Mouse (Mus musculus) heart, embryonic 10.5 days (tissue): Measurements from ENCODE around the gene Chst3. TPM values are rescaled to one million over a fixed set of nuclear protein-coding genes. Genes with fewer than 3 reads are reported as not detected.
A peak's percentile ranks its signal among the peaks of the same experiment; 100 is the strongest.
"Not testable (repeated sequence)": the region's sequence is repeated elsewhere in the genome, so short reads cannot be mapped to it uniquely, and the experiment has no call there.

Experiments
- DNase-seq: peaks from one replicate; pipeline ENCODE4 v3.0.0-alpha.2; 2017; ENCODE audit warnings: low spot score
- H3K27ac ChIP-seq: fragments of 300-500 bp; sonication (generic); 2 replicates; pipeline ENCODE4 v1.5.1; 2016; ENCODE audit warnings: mild to moderate bottlenecking
- H3K27me3 ChIP-seq: fragments of 300-500 bp; sonication (generic); 2 replicates; pipeline ENCODE4 v1.6.1; 2016; ENCODE audit warnings: mild to moderate bottlenecking; ENCODE audit not compliant: poor library complexity, insufficient read depth, severe bottlenecking
- H3K36me3 ChIP-seq: fragments of 300-500 bp; sonication (generic); 2 replicates; pipeline ENCODE4 v1.6.1; 2016; ENCODE audit warnings: mild to moderate bottlenecking, moderate library complexity
- H3K4me1 ChIP-seq: fragments of 300-500 bp; sonication (generic); 2 replicates; pipeline ENCODE4 v1.6.1; 2016; ENCODE audit warnings: mild to moderate bottlenecking
- H3K4me3 ChIP-seq: fragments of 300-500 bp; sonication (generic); 2 replicates; pipeline ENCODE4 v1.5.1; 2016; ENCODE audit warnings: mild to moderate bottlenecking, moderate library complexity
- H3K9me3 ChIP-seq: fragments of 300-500 bp; sonication (generic); 2 replicates; pipeline ENCODE4 v1.6.1; 2016; ENCODE audit warnings: mild to moderate bottlenecking, moderate library complexity
- WGBS: fragments of 180-500 bp; shearing (Covaris S2); methylation state at CpG from one replicate; pipeline ENCODE4 v1.1.7; 2016; 5-methylcytosine and 5-hydroxymethylcytosine counted together
- polyA plus RNA-seq: library from polyadenylated mRNA; unstranded; fragments of >200 nt; fragmentation: Nextera tagmentation; extraction: Ambion mirVana; gene quantifications from 2 replicates; pipeline ENCODE4 v1.2.1, GENCODE M21; 2016

The Chst3 gene
- polyA plus RNA-seq, 1 experiment from 2014 or later, result 0.89 TPM

DNA sequence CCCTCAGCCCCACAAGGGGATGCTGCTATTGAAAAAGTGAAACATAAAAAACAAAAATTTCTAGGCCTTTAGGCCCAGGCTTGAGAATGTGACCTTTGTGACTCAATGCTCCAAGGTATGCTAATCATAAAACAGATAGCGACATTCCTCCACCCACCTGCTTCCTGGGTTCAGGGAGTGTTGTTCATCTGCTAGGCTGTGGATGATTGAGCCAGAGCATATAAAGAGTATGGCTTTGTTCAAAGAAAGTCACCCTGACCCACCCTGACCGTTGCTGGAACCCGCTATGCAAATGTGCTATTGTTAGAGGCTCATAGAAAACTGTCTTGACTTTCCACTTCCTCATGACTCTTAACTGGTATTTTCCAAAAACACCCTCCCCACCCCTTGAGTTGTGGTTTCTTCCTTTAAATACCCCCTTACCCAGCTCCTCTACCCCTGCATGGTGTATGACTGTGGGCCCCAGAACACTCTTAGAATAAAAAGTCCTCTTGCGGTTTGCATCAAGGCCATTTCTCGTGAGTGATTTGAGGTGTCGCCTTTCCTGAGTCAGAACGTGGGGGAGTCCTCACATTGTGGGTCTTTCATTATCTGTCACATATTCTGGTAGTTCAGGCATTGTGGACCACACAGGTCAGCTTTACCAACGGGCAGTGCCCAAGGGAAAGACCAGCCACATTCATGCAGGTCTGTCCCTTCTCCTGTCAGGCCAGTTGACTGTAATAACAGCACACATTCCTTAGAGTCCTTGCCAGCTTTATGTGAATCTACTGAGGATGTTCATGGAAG lies 56.7 kb downstream of the Chst3 start:
- peaks cover 19% of the 10 kb centered on the region; the same call in 1 of the 2 replicates for H3K27me3 ChIP-seq
- H3K9me3 ChIP-seq, H3K36me3 ChIP-seq, H3K4me1 ChIP-seq, DNase-seq, H3K27ac ChIP-seq, H3K4me3 ChIP-seq: not testable (repeated sequence)
- WGBS, result 82% methylated on average over 8 of the region's 8 CpGs

DNA sequence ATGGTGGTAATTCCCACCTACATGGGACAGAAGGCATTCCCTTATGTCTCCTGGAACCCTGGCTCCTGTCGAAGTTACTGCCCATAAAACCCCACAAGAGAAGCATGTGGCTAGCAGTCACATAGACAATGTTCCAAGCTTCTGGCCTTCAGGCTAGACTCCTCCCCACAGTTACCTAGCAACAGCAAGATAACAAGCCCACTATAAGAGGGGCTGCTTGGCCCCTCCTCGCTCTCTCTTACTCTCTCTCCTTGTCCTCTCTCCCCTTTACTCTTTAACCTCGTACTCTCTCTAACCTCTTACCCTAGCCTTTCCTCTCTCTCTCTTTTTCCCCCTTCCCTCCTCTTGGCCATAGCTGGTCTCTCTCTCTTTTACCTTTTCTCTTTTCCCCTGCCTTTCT lies 57.7 kb downstream of the Chst3 start:
- 69% methylated on average over 3 of the region's 3 CpGs for WGBS
- H3K27ac ChIP-seq, H3K36me3 ChIP-seq, H3K4me1 ChIP-seq, DNase-seq, H3K9me3 ChIP-seq, H3K4me3 ChIP-seq: not testable (repeated sequence)
- 0 out of 2 replicates have a peak, but pooled peaks cover 14% of the 10 kb centered on the region for H3K27me3 ChIP-seq

DNA sequence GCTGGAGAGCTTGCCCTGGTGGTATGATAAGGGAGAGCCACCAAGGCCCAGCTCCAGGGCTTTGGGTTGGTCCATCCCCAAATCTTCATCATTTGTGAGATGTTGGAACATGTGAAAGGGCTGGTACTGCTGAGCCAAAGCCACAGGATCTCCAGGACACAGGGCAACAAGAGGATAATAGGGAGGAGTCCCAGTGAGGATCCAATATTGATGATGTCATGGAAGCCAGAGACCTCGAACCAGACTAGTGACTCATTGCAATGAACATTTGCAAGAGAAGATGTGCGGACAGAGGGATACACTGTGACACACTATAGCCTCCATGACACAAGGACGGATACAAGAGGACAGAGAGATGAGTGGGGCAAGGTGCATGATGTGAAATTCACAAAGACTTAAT lies 60.9 kb downstream of the Chst3 start:
- WGBS, result 84% methylated on average over 3 of the region's 3 CpGs
- Histone ChIP-seq H3K4me3 (no peak overlapping the region), H3K27ac (no peak overlapping the region), H3K9me3 (no peaks in the 10 kb centered on the region; the same call in 1 of the 2 replicates), H3K4me1 (no peaks in the 10 kb centered on the region), H3K27me3 (peaks cover 19% of the 10 kb centered on the region; the same call in 1 of the 2 replicates), H3K36me3 (no peaks in the 10 kb centered on the region)
- no peak for DNase-seq

DNA sequence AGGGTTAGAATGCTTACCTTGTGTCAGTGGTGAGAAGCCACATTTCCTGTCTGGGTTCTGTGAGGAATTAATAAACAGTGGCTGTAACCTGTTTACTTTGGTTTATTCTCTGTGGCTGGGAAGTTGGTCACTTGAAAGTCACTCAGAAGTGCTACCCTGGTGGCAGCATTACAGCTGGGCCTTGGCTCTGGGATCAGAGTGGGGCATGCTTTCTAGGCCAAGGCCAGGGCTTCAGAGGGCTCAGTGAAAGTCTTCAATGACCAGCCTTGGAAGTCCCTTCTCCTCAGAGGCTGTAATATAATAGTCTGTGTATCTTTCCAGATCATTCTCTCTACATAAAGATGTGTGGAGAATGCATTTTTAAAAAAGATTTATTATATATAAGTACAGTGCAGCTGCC lies 63.0 kb downstream of the Chst3 start:
- peaks cover 31% of the 10 kb centered on the region; the same call in 1 of the 2 replicates for H3K27me3 ChIP-seq
- H3K27ac ChIP-seq, result no peak overlapping the region
- no peak overlapping the region for H3K4me3 ChIP-seq
- H3K9me3 ChIP-seq, result no peaks in the 10 kb centered on the region
- no peak for DNase-seq
- 0 out of 2 replicates have a peak, but pooled peaks cover 3% of the 10 kb centered on the region for H3K4me1 ChIP-seq
- no peaks in the 10 kb centered on the region for H3K36me3 ChIP-seq

DNA sequence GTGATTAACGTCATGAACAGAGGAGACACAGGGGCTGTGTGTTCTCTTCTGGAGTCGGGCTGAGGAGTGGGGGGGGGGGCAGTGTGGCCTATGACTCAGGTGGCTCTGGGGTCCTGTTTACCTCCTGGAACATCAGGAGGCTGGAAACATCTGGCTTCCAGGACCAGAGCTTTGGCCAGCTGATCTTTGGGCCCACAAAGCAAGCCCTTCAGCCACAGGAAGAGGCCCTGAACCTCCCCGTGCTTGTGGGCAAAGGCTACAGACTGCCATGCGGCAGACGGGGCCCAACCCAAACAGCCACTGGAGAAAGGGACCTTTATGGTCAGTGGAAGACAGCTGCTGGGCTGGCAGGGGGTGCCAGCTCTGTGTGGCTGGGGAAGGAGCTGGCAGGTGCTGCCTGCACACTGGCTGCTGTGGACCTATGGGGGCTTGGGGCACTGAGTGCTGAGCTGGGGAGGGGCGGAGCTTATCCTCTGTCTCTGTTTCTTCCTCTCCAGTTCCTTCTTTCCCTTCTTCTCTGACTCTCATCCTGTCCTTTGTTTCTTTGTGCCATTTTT lies 67.9 kb downstream of the Chst3 start:
- H3K27ac ChIP-seq, result no peak overlapping the region
- H3K36me3 ChIP-seq, result no peaks in the 10 kb centered on the region
- H3K27me3 ChIP-seq, result peaks cover 37% of the 10 kb centered on the region
- no peaks in the 10 kb centered on the region for H3K9me3 ChIP-seq
- no peak overlapping the region for H3K4me3 ChIP-seq
- 0 out of 2 replicates have a peak, but pooled peaks cover 3% of the 10 kb centered on the region for H3K4me1 ChIP-seq
- DNase-seq, result no peak
- WGBS, result 67% methylated on average over 6 of the region's 6 CpGs

DNA sequence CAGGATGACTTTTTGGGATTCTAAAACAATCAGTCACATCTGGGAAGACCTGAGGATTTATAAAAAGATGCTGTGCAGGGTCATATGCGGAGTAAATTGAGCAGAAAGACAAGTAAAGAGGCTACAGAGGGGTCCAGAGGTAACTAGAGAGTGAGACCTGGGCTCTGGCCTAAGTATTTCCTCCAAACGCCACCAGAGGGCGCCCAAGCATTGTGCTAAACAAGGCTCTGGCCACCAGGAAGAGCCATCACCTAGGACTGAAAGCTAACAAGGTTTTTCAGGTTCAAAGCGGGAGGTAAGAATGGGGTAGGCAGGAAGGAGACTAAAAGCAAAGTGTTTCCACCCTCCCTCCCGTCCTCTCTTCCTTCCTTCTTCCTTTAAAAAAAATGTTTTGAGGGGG lies 71.0 kb downstream of the Chst3 start:
- H3K4me1 ChIP-seq, result 0 out of 2 replicates have a peak, but pooled peaks cover 3% of the 10 kb centered on the region
- no peak overlapping the region for H3K27ac ChIP-seq
- H3K4me3 ChIP-seq, result no peak overlapping the region
- 4% methylated on average over 5 of the region's 5 CpGs for WGBS
- peaks cover 36% of the 10 kb centered on the region for H3K27me3 ChIP-seq
- no peaks in the 10 kb centered on the region for H3K9me3 ChIP-seq
- no peaks in the 10 kb centered on the region for H3K36me3 ChIP-seq
- peak; percentile 88 for DNase-seq

DNA sequence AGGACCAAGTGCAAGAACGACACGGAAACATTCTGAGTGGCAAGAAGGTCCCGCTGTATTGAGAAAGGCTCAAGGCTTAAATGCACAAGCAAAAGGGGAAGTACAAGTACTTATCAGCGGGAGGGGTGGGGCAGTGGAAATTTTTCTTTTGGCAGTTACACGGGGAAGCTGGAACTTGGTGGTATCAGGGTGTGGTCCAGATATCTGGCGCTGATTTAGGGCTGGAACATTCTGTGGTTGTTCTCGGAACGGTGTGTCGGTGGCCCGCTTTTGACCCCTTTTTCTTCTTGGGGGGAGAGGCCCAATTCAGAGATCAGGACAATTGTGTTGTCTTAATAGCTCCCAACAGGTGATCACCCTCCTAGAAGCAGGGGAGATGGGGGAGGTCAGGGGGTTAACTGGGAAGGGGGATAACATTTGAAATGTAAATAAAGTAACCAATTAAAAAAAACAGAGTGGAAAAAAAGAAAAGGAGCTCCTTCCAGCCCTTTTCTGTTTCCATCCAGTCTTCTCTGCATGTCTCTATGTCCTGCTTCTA lies 71.5 kb downstream of the Chst3 start:
- 58% methylated on average over 10 of the region's 10 CpGs for WGBS
- DNase-seq, H3K36me3 ChIP-seq, H3K4me3 ChIP-seq, H3K9me3 ChIP-seq, H3K27ac ChIP-seq, H3K4me1 ChIP-seq: not testable (repeated sequence)
- H3K27me3 ChIP-seq, result peaks cover 35% of the 10 kb centered on the region

DNA sequence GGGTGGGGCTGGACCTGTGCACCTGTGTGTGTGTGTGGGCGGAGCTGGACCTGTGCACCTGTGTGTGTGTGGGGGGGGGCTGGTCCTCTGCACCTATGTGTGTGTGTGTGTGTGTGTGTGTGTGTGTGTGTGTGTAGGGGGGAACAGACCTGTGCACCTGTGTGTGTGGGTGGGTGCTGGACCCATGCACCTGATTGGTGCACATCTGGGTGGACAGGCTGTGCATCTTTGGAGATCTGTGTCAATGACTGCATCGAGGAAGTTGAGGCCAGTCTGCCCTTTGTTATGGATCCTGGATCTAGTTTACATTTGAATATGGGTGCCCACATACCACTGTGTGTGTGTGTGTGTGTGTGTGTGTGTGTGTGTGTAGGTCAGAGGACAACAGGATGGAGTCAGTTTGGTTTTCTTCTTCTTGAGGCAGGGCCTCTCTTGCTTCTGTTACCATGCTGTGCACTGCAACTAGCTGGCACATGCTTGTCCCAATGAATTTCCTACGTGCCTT lies 77.4 kb downstream of the Chst3 start:
- Histone ChIP-seq H3K36me3 (no peaks in the 10 kb centered on the region), H3K27ac (no peak overlapping the region), H3K27me3 (peaks cover 16% of the 10 kb centered on the region), H3K9me3 (no peaks in the 10 kb centered on the region), H3K4me3 (no peak overlapping the region), H3K4me1 (no peaks in the 10 kb centered on the region)
- no peak for DNase-seq
- 74% methylated on average over 2 of the region's 3 CpGs for whole genome bisulfite sequencing

DNA sequence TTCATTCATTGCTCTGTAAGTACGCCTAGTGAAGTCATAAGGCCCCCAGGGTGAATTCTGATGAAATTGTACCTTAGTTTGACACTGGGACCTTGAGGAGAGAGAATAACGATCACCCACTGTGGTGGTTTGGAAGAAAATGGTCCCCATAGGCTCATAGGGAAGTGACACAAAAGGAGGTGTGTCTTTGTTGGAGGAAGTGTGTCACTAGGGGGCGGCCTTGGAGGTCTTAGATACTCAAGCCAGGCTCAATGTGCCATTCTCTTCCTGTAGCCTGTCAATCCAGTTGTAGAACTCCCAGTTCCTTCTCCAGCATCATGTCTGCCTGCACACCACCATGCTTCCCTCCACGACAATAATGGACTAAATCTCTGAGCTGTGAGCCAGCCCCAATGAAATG lies 78.3 kb downstream of the Chst3 start:
- Histone ChIP-seq H3K9me3 (no peaks in the 10 kb centered on the region), H3K27me3 (peaks cover 9% of the 10 kb centered on the region), H3K4me3 (no peak overlapping the region), H3K36me3 (no peaks in the 10 kb centered on the region), H3K4me1 (no peaks in the 10 kb centered on the region; the same call in 1 of the 2 replicates), H3K27ac (no peak overlapping the region)
- DNase-seq, result no peak
- 88% methylated on average over 4 of the region's 4 CpGs for WGBS

DNA sequence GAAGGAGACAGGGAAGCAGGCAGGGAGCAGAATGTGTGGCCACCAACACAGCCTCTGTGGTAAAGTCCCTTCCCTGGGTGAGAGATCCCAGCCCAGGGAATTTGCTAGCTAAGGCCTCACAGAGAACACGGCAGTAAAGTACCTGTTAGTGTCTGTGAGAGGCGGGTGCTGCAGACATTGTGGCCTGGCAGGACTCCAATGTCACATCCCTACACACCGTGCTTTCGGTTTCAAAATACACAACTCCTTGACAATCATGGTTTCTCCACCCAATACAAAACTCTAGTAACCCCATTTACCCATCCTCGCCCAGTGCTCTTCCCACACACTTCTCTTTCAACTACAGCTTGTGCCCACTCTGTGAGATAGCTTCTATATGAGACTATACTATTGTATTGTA lies 80.4 kb downstream of the Chst3 start:
- H3K27ac ChIP-seq, result no peak overlapping the region
- 90% methylated on average over 5 of the region's 5 CpGs for WGBS
- DNase-seq, result no peak
- H3K4me1 ChIP-seq, result peaks cover 9% of the 10 kb centered on the region
- no peak overlapping the region for H3K4me3 ChIP-seq
- no peaks in the 10 kb centered on the region for H3K9me3 ChIP-seq
- H3K27me3 ChIP-seq, result peaks cover 18% of the 10 kb centered on the region
- no peaks in the 10 kb centered on the region for H3K36me3 ChIP-seq

DNA sequence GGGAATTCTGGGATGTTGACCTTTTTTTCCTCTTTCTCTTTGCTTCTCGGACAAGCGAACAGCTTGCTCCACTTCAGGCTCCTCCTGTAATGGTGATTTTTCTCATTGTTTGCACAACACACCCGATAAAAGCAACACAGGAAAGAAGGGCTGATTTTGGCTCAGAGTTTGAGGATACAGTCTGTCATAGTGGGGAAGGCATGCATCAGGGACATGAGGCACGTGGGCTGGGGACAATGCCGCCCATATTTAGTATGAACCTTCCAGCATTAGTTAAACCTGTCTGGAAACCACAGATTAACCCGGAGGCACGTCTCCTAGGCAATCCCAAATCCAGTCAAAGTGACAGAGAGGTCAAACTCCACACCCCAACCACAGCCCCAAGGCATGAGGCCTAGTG lies 82.1 kb downstream of the Chst3 start:
- WGBS, result 74% methylated on average over 7 of the region's 7 CpGs
- Histone ChIP-seq H3K27me3 (peaks cover 29% of the 10 kb centered on the region), H3K36me3 (no peaks in the 10 kb centered on the region), H3K4me3 (no peak overlapping the region), H3K27ac (no peak overlapping the region), H3K9me3 (no peaks in the 10 kb centered on the region), H3K4me1 (peaks cover 13% of the 10 kb centered on the region)
- DNase-seq, result no peak

DNA sequence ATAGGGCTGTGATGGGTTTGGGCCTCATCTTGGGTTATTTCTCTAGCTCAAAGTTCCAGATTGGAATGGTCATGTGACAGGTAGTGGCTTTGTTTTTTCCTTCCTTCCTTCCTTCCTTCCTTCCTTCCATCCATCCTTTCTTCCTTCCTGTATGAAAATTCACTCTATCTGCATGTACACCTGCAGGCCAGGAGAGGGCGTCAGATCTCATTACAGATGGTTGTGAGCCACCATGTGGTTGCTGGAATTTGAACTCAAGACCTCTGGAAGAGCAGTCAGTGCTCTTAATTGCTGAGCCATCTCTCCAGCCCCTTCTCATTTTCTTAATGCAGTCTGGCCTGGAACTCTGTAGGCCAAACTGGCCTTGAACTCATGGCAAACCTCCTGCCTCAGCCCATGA lies 83.0 kb downstream of the Chst3 start:
- Histone ChIP-seq H3K27me3 (peaks cover 39% of the 10 kb centered on the region), H3K4me1 (peaks cover 13% of the 10 kb centered on the region)
- DNase-seq, H3K9me3 ChIP-seq, H3K36me3 ChIP-seq, H3K27ac ChIP-seq, H3K4me3 ChIP-seq: not testable (repeated sequence)
- 42% methylated on average over 1 of the region's 1 CpGs for WGBS

DNA sequence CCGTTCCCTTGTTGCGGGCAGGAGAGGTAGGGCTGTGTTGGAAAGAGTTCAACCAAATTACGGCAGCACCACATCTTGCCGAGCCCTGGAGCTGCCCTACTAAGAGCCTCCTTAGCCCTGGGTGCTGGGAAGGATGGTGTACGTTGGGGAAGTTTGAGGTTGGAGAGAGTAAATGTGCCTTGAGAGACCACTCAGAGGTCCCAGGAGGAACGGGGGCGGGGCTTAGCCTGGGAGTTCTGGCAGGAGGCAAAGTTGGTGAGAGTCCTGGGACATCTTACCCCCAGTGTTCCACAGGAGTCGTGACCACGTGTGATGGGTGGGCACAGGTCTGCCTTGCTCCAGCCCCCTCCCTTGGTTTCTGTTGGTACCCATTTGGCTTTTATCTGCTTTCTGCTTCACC lies 84.9 kb downstream of the Chst3 start:
- no peaks in the 10 kb centered on the region for H3K36me3 ChIP-seq
- no peak overlapping the region for H3K4me3 ChIP-seq
- no peak overlapping the region for H3K27ac ChIP-seq
- WGBS, result 42% methylated on average over 9 of the region's 9 CpGs
- DNase-seq, result no peak
- H3K4me1 ChIP-seq, result peaks cover 13% of the 10 kb centered on the region
- H3K27me3 ChIP-seq, result peaks cover 57% of the 10 kb centered on the region
- H3K9me3 ChIP-seq, result no peaks in the 10 kb centered on the region
